Mouse (Mus musculus): ENCODE results near the gene Mrpl35. TPM values are rescaled to one million over a fixed set of nuclear protein-coding genes. Genes with fewer than 3 reads are reported as not detected.
"Not testable (repeated sequence)": the region's sequence is repeated elsewhere in the genome, so short reads cannot be mapped to it uniquely, and the experiment has no call there.

Mrpl35 gene
- 60.3 and 65.8 TPM in 2 replicates for polyA plus RNA-seq (2014; fragmentation: Nextera tagmentation; extraction: Ambion mirVana)

DNA sequence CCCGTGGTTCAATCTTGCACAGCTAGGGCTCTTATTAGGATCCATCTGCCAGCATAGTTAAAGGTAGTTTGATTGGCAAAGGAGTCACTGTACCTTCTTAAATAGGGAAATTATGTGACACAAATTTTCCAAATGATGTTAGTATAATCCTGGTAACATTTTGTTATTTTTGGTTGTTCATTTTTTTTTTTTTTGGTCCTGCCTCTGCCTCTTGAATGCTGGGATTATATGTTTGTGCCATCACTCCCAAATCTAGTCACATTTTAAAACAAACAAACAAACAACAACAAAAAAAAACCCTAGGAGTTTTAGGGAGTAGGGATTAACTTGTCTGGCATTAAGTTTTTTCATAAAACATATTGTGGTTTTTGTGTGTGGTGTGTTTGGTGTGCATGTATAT, at the start of gene Mrpl35:
Mrpl35 (minus strand) TSS at position 101 of the 400 bp plus-strand sequence.
- Histone ChIP-seq H3K9me3 (ENCODE audit: control insufficient read depth, low read depth, low read length) (no peaks in the 10 kb centered on the region), H3K27me3 (ENCODE audit: control insufficient read depth, insufficient read depth, low read length) (no peaks in the 10 kb centered on the region), H3K4me3 (ENCODE audit: low read depth, low read length) (no peak within 1 kb of the TSS), H3K36me3 (ENCODE audit: control insufficient read depth, insufficient read depth, low read length) (no peaks in the 10 kb centered on the region), H3K4me2 (replicated peaks; ENCODE audit: low read depth, low read length) (no peak within 1 kb of the TSS), H3K27ac (ENCODE audit: low read length) (no peak within 1 kb of the TSS), H3K9ac (replicated peaks; ENCODE audit: low read depth, low read length) (no peak within 1 kb of the TSS), H3K4me1 (ENCODE audit: control insufficient read depth, insufficient read depth, low read length) (0 out of 2 replicates have a peak, but pooled peaks cover 6% of the 10 kb centered on the region)
- ATAC-seq (ENCODE audit: insufficient number of reproducible peaks, insufficient read depth, low FRiP score, low read depth): no peak
- WGBS: 30% methylated on average over 1 of the region's 1 CpGs

GRCm38 (mm10) chr6:71871396-71871795, 44.6 kb upstream of the Mrpl35 start:
- no peak overlapping the region for H3K4me3 ChIP-seq (ENCODE audit: low read depth, low read length)
- H3K4me2 ChIP-seq (replicated peaks; ENCODE audit: low read depth, low read length): no peak overlapping the region
- H3K9me3 ChIP-seq (ENCODE audit: control insufficient read depth, low read depth, low read length): no peaks in the 10 kb centered on the region
- H3K27ac ChIP-seq (ENCODE audit: low read length): no peak overlapping the region
- no peaks in the 10 kb centered on the region for H3K27me3 ChIP-seq (ENCODE audit: control insufficient read depth, insufficient read depth, low read length)
- 94% methylated on average over 9 of the region's 9 CpGs for WGBS
- H3K36me3 ChIP-seq (ENCODE audit: control insufficient read depth, insufficient read depth, low read length): peaks cover 62% of the 10 kb centered on the region
- no peaks in the 10 kb centered on the region for H3K4me1 ChIP-seq (ENCODE audit: control insufficient read depth, insufficient read depth, low read length)
- H3K9ac ChIP-seq (replicated peaks; ENCODE audit: low read depth, low read length): no peak overlapping the region
- no peak for ATAC-seq (ENCODE audit: insufficient number of reproducible peaks, insufficient read depth, low FRiP score, low read depth)

DNA sequence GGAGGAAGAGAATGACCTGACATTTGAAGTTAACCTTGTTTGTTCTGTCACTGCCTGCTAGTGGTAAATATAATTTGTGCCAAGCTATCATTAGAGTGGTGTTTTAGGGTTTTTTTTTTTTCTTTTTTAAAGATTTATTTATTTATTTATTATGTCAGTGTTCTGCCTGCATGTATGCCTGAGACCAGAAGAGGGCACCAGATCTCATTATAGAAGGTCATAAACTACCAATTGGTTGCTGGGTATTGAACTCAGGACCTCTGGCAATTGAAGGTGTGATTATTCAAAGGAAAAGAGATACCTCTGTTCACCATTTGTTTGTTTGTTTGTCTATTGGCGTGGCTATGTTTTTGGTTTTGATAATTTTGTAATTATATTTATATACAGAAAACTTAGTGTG, 42.0 kb upstream of the Mrpl35 start:
- no peaks in the 10 kb centered on the region for H3K27me3 ChIP-seq (ENCODE audit: control insufficient read depth, insufficient read depth, low read length)
- H3K9me3 ChIP-seq (ENCODE audit: control insufficient read depth, low read depth, low read length): no peaks in the 10 kb centered on the region
- no peak overlapping the region for H3K4me3 ChIP-seq (ENCODE audit: low read depth, low read length)
- H3K27ac ChIP-seq (ENCODE audit: low read length): no peak overlapping the region
- 85% methylated on average over 1 of the region's 1 CpGs for WGBS
- H3K4me2 ChIP-seq (replicated peaks; ENCODE audit: low read depth, low read length): no peak overlapping the region
- no peak overlapping the region for H3K9ac ChIP-seq (replicated peaks; ENCODE audit: low read depth, low read length)
- no peak for ATAC-seq (ENCODE audit: insufficient number of reproducible peaks, insufficient read depth, low FRiP score, low read depth)
- H3K36me3 ChIP-seq (ENCODE audit: control insufficient read depth, insufficient read depth, low read length): peaks cover 64% of the 10 kb centered on the region
- H3K4me1 ChIP-seq (ENCODE audit: control insufficient read depth, insufficient read depth, low read length): no peaks in the 10 kb centered on the region

- H3K27me3 ChIP-seq (ENCODE audit: control insufficient read depth, insufficient read depth, low read length): no peaks in the 10 kb centered on the region
- 73% methylated on average over 2 of the region's 2 CpGs for WGBS
- no peak overlapping the region for H3K4me2 ChIP-seq (replicated peaks; ENCODE audit: low read depth, low read length)
- no peaks in the 10 kb centered on the region for H3K4me1 ChIP-seq (ENCODE audit: control insufficient read depth, insufficient read depth, low read length)
- no peak overlapping the region for H3K4me3 ChIP-seq (ENCODE audit: low read depth, low read length)
- H3K36me3 ChIP-seq (ENCODE audit: control insufficient read depth, insufficient read depth, low read length): peaks cover 64% of the 10 kb centered on the region
- no peak overlapping the region for H3K9ac ChIP-seq (replicated peaks; ENCODE audit: low read depth, low read length)
- no peak for ATAC-seq (ENCODE audit: insufficient number of reproducible peaks, insufficient read depth, low FRiP score, low read depth)
- H3K9me3 ChIP-seq (ENCODE audit: control insufficient read depth, low read depth, low read length): no peaks in the 10 kb centered on the region
- H3K27ac ChIP-seq (ENCODE audit: low read length): no peak overlapping the region
Observed at GRCm38 (mm10) chr6:71867751-71868150, 41.0 kb upstream of the Mrpl35 start.

- not testable (repeated sequence) for ATAC-seq (ENCODE audit: insufficient number of reproducible peaks, insufficient read depth, low FRiP score, low read depth); H3K9ac ChIP-seq (replicated peaks; ENCODE audit: low read depth, low read length); H3K9me3 ChIP-seq (ENCODE audit: control insufficient read depth, low read depth, low read length); H3K4me1 ChIP-seq (ENCODE audit: control insufficient read depth, insufficient read depth, low read length); H3K27ac ChIP-seq (ENCODE audit: low read length); H3K4me3 ChIP-seq (ENCODE audit: low read depth, low read length); H3K27me3 ChIP-seq (ENCODE audit: control insufficient read depth, insufficient read depth, low read length); H3K4me2 ChIP-seq (replicated peaks; ENCODE audit: low read depth, low read length)
- peaks cover 14% of the 10 kb centered on the region; the same call in 1 of the 2 replicates for H3K36me3 ChIP-seq (ENCODE audit: control insufficient read depth, insufficient read depth, low read length)
- 77% methylated on average over 6 of the region's 6 CpGs for WGBS
Observed at GRCm38 (mm10) chr6:71846906-71847305, 20.1 kb upstream of the Mrpl35 start.

DNA sequence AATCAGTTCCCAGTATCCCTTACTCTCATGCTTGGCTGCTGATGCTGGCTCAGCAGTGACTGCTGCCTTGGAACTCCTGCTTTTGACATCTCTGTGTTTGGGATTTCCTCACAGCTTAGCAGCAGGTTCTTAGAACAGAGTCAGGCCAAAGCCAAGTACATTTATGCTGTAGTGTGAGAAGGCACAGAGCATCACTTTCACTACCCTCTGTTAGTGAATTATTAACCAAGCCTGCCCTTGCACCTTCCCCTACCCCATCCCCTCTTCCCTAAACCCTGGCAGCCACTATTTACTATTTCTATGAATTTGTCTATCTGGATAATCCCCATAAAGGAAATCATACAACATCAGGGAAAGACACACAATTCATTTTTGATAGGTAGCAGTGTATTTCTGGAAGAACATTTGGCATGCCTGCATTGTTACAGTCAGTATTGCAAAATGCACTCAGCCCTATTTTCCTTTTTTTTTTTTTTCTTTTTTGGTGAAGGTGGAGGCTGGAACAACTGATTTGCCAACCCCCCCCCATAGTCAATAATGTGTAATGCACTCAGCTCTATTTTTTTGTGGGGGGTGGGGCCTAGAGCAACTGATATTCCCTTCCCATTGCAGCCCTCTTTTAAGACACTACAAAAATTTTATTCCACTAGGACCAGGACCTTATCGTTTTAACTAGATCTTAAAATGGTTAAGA, 14.0 kb upstream of the Mrpl35 start:
- Histone ChIP-seq H3K4me1 (ENCODE audit: control insufficient read depth, insufficient read depth, low read length) (no peaks in the 10 kb centered on the region), H3K9me3 (ENCODE audit: control insufficient read depth, low read depth, low read length) (no peaks in the 10 kb centered on the region), H3K9ac (replicated peaks; ENCODE audit: low read depth, low read length) (no peak overlapping the region), H3K27ac (ENCODE audit: low read length) (no peak overlapping the region), H3K27me3 (ENCODE audit: control insufficient read depth, insufficient read depth, low read length) (no peaks in the 10 kb centered on the region), H3K36me3 (ENCODE audit: control insufficient read depth, insufficient read depth, low read length) (no peaks in the 10 kb centered on the region), H3K4me2 (replicated peaks; ENCODE audit: low read depth, low read length) (no peak overlapping the region), H3K4me3 (ENCODE audit: low read depth, low read length) (no peak overlapping the region)
- ATAC-seq (ENCODE audit: insufficient number of reproducible peaks, insufficient read depth, low FRiP score, low read depth): no peak
- 94% methylated on average over 1 of the region's 1 CpGs for WGBS

GRCm38 (mm10) chr6:71839815-71840214, 13.0 kb upstream of the Mrpl35 start:
- Histone ChIP-seq H3K4me3 (ENCODE audit: low read depth, low read length) (no peak overlapping the region), H3K27ac (ENCODE audit: low read length) (no peak overlapping the region), H3K4me2 (replicated peaks; ENCODE audit: low read depth, low read length) (no peak overlapping the region), H3K9me3 (ENCODE audit: control insufficient read depth, low read depth, low read length) (no peaks in the 10 kb centered on the region), H3K27me3 (ENCODE audit: control insufficient read depth, insufficient read depth, low read length) (no peaks in the 10 kb centered on the region), H3K36me3 (ENCODE audit: control insufficient read depth, insufficient read depth, low read length) (no peaks in the 10 kb centered on the region; the same call in 1 of the 2 replicates), H3K4me1 (ENCODE audit: control insufficient read depth, insufficient read depth, low read length) (no peaks in the 10 kb centered on the region), H3K9ac (replicated peaks; ENCODE audit: low read depth, low read length) (no peak overlapping the region)
- no peak for ATAC-seq (ENCODE audit: insufficient number of reproducible peaks, insufficient read depth, low FRiP score, low read depth)

- Histone ChIP-seq H3K9ac (replicated peaks; ENCODE audit: low read depth, low read length) (no peak overlapping the region), H3K36me3 (ENCODE audit: control insufficient read depth, insufficient read depth, low read length) (no peaks in the 10 kb centered on the region; the same call in 1 of the 2 replicates), H3K27me3 (ENCODE audit: control insufficient read depth, insufficient read depth, low read length) (no peaks in the 10 kb centered on the region), H3K4me1 (ENCODE audit: control insufficient read depth, insufficient read depth, low read length) (peaks cover 6% of the 10 kb centered on the region), H3K4me2 (replicated peaks; ENCODE audit: low read depth, low read length) (no peak overlapping the region), H3K4me3 (ENCODE audit: low read depth, low read length) (no peak overlapping the region), H3K9me3 (ENCODE audit: control insufficient read depth, low read depth, low read length) (no peaks in the 10 kb centered on the region), H3K27ac (ENCODE audit: low read length) (no peak overlapping the region)
- WGBS: 67% methylated on average over 2 of the region's 2 CpGs
- ATAC-seq (ENCODE audit: insufficient number of reproducible peaks, insufficient read depth, low FRiP score, low read depth): no peak
Observed at GRCm38 (mm10) chr6:71836811-71837210, 10.0 kb upstream of the Mrpl35 start.

DNA sequence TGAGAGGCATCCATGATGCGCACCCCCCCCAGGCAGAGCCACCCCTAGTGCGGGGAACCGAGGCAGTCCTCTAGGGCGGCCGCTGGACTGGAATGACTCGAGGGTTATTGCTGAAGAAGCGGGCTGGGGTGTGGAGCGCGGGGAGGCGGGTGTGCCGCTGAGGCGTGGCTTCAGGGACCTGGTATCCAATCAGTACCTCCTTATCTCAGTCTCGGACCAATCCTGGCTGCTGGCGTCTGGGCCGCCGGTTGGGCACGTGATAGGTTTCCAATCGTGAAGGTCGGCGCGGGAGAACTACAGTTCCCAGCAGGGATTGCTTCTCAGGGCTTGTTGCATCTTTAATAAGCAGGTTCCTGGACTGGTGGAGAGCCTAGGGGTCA, 4.8 kb upstream of the Mrpl35 start:
- peaks cover 6% of the 10 kb centered on the region for H3K4me1 ChIP-seq (ENCODE audit: control insufficient read depth, insufficient read depth, low read length)
- peak overlapping the region; percentile 86 for H3K27ac ChIP-seq (ENCODE audit: low read length)
- peak; percentile 99 for ATAC-seq (ENCODE audit: insufficient number of reproducible peaks, insufficient read depth, low FRiP score, low read depth)
- H3K9me3 ChIP-seq (ENCODE audit: control insufficient read depth, low read depth, low read length): no peaks in the 10 kb centered on the region
- no peaks in the 10 kb centered on the region for H3K27me3 ChIP-seq (ENCODE audit: control insufficient read depth, insufficient read depth, low read length)
- H3K36me3 ChIP-seq (ENCODE audit: control insufficient read depth, insufficient read depth, low read length): no peaks in the 10 kb centered on the region; the same call in 1 of the 2 replicates
- H3K4me3 ChIP-seq (ENCODE audit: low read depth, low read length): peak overlapping the region; percentile 88
- peak overlapping the region; percentile 80 for H3K4me2 ChIP-seq (replicated peaks; ENCODE audit: low read depth, low read length)
- WGBS: under 1% methylated on average over 21 of the region's 21 CpGs
- peak overlapping the region; percentile 64 for H3K9ac ChIP-seq (replicated peaks; ENCODE audit: low read depth, low read length)

Data from stomach, embryonic 14.5 days (tissue).